Mouse (Mus musculus): ENCODE data around the gene Cdk20.

DNA sequence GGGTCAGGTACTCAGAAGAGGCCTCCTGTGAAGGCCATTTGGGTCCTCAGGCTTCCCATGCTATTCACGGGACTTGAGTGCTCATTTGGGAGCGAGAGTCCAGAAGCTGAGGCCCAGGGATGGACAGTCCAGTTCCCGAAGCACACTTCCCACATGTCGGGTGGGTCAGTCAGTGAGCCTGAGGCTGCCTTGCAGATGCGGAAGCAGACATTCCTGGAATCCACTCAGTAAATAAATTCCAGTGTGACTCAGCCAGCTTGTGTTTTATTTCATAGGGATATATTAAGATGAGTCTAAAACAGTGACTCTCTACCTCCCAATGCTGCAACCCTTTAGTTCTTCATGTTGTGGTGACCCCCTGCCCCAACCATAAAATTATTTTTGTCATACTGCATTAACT, 7.4 kb downstream of the Cdk20 start:
- TF ChIP-seq POLR2A (IDR thresholded peaks at IDR 0.05; ENCODE audit: low read depth, low read length) (no peak), CTCF (IDR thresholded peaks at IDR 0.05; ENCODE audit: borderline replicate concordance, insufficient read depth, low read length) (no peak)
